Mouse (Mus musculus) skeletal muscle tissue, adult 2 months (tissue): Measurements from ENCODE around the gene Itgb4.

Experiments used
- DNase-seq: peaks from one replicate; pipeline ENCODE4 v3.0.0-alpha.2; 2012; ENCODE audit warnings: low read depth, low spot score

The Itgb4 gene

DNA sequence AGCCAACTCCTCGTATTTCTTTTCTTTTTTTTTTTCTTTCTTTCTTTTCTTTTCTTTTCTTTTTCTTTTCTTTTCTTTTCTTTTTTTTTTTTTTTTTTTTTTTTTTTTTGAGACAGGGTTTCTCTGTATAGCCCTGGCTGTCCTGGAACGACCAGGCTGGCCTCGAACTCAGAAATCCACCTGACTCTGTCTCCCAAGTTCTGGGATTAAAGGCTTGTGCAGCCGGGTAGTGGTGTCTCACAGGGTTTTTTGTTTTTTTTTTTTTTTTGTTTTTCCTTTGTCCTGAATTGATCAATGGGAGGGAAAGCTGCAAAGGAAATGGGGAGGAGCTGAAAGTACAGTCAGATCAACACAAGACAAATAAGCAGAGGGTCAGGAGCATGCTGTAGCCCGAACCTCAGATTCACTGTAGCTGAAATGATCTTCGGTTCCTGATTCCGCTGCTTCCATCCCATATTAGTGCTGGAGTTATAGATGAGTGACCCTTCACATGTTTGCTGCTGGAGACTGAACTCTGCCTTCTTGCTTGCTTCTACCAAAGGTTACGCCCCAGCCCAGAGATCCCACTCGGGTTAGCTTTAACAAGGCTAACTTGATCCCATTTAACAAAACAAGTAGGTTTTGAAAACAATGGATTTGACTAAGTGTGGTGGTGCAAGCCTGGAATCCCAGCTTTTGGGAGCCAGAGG, 53.8 kb downstream of the Itgb4 start:
- DNase-seq, result no peak

DNA sequence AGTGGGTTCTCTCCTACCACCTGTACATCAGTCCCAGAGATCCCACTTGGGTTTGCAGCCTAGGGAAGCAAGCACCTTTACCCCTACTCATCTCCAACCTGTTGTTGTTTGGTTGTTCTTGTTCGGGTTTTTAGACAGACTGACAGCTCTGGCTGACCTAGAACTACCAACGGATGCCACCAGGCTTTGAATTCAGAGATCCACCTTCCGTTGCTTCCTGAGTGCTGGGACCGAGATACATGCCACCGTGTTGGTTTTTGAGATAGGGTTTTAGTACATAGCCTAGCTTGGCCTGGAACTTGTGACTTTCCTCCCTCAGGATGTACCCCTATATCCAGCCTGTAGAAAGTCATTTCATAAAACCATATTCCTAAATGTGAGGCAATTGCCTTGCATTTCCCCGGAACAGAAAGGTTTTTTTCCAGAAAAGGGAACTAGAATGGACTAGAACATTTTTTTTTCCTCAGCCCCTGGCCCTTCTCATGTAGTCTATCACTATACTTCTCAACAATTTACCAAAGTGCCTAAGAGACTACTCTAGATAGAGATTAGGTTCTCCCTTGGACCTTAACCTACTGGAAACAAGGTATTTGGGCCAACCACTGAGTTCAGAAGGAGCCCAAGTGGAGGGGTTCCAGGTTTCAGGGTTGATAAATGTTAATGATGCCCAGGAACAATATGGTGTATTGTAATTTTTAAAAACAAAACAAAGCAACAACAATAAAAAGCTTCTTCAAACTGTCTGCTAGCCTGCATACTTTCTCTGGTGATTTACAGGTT, 54.8 kb downstream of the Itgb4 start:
- no peak for DNase-seq

DNA sequence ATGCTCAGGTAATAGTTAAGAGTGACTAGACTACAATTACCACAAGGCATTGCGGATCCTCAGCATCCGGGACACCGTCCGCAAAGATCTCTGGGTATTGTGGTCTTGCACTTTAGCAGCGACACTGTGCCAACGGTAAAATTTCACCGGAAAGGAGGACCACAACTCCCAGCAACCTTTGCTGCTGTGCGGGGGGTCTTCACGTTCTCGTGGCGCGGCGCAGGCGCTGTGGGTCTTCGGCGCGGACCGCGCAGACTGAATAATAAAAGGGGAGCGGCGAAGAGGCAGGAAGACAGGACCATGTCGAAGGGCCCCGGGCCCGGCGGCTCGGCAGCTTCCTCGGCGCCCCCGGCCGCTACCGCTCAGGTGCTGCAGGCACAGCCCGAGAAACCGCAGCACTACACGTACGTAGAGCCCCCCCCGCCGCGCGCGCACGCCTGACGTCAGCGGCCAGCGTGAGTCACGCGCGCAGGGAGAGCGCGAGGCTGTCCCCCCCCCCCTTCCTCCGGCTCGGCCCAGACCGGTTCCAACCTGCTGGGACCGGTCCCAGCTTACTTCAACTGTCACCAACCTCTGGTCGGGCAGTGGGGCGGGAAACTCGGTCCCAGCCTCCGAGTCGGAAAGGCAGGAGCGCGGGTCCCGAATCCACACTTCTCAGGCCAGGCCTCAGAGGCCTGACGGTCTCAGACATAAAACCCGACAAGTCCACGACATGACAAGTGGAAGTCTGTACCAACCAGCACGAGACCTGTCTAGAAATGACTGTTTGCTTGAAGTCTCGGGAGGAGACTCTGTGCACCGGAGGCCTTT, 55.8 kb downstream of the Itgb4 start, which contains the start of gene Unk:
Gene Unk (plus strand): TSS at position 235 of the 810 bp plus-strand sequence.
- DNase-seq, result peak; percentile 98

DNA sequence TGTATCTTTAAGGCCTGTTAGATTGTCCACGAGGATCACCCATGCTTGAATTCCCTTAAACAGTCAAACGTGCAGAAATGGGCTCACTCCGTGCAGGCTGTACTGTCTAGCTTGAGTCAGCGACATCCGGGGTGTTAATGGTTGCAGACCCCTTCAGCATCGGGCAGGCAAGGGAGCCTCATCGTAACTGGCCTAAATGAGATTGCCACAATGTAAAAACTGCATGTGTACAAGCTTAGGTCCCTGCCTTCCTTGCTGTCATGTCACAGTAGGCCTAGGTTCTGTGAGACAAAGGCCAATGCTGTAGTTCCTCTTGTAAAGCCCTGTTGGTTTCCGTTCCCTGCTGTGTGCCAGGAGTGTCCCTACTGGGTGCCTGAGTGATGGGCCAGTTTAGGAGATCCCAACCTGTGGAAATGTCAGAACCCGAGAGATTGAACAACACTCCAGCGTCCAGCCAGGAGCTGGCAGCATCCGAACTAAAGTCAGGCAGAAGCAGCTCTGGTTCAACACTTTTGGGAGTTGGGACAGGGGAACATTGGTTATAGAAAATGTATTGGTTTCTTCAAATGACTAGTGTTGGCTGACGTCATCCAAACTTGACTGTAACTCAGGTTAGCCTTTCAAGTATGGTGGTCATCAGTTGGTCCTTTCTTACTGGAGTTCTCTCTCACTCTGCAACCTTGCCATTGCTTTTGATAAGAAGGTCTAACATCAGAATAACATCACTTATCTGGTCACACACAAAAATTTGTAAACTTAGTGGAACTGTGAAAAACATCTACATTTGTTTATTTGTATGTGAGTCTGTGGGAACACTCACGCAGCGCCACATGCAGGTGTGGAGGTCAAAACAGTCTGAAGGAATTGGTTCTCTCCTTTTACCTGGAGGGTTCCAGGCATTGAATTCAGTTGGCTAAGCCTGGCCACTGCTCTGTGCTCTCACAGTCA, 56.7 kb downstream of the Itgb4 start:
- no peak for DNase-seq

DNA sequence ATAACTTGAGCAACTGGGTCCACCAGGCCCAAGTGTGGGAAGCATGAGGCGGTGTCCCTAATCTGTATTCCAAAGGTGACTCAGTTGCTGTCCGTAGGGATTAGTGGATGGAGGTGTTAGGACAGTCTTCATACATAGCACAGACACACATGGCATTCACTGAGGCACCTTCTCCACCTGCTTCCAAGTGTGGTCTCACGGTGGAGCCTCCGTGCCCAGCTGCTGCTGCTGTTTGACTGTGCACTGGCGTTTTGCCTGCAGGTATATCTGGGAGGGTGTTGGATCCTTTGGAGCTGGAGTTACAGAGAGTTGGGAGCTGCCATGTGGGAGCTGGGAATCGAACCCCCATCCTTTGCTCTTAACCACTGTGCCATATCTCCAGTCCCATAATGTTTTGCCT, 60.1 kb downstream of the Itgb4 start:
- no peak for DNase-seq

DNA sequence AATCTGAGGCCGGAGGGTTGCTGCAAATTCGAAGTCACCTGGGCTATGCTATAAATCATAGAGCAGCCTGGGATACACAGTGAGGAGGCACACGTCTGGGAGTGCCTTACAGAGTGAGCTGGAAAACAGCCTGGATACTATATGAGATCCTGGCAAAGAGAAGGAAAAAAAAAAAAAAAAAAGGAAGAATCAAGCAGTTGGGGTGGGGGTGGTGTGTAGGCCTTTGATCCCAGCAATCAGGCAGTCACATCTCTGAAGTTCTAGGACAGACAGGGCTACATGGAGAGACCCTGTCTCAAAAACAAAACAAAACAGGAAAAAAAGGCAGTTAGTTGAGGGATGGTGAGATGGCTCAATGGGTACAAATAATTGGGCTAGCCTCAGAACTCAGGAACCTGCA, 62.2 kb downstream of the Itgb4 start:
- DNase-seq, result no peak

DNA sequence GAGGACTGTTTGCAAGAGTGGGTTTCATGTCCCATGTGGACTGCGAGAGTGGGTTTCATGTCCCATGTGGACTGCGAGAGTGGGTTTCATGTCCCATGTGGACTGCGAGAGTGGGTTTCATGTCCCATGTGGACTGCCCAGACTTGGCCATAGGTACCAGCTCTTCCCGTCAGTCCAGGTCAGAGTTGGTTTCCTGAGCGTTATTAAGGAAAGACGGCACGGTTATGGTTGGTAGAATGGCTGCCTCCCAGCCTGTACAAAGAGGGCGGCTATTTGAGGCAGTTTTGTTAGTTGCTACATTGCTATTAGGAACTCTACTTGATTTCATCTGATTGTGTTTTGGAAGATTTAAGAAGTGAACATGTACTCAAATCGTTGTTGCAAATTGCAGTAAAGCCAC, 63.3 kb downstream of the Itgb4 start:
- DNase-seq, result no peak

DNA sequence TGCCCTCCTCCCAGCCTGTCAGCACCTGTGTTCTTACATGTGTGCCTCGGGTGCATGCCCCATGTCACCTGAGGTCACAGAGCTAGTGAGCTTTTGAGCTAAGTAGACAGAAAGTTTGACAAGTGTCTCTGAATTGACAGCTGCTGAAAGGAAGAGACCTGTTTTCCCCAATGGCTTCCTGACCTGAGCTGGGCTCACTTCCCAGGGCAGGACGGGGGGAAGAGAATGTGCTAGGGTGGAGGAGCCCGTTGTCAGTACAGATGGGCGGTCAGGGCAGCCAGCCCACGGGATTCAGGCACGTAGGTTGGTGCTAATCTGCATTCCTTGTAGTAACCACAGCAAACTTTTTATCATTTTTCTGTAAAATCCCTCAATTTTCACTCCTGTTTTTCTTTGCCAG, 66.1 kb downstream of the Itgb4 start:
- DNase-seq, result peak; percentile 31

DNA sequence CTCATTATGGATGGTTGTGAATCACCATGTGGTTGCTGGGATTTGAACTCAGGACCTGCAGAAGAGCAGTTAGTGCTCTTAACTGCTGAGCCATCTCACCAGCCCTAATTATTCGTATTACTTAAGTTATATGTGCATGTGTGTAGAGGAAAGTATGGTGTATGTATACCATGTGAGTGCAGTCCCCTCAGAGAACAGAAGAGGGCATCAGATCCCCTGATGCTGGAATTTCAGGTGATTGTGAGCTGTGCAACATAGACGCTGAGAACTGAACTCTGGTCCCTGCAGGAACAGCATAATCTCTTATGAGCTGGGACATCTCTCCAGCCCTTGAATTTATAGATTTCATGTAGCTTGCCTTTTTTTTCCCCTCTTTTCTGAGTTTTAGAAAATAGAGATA, 67.3 kb downstream of the Itgb4 start:
- DNase-seq, result no peak

DNA sequence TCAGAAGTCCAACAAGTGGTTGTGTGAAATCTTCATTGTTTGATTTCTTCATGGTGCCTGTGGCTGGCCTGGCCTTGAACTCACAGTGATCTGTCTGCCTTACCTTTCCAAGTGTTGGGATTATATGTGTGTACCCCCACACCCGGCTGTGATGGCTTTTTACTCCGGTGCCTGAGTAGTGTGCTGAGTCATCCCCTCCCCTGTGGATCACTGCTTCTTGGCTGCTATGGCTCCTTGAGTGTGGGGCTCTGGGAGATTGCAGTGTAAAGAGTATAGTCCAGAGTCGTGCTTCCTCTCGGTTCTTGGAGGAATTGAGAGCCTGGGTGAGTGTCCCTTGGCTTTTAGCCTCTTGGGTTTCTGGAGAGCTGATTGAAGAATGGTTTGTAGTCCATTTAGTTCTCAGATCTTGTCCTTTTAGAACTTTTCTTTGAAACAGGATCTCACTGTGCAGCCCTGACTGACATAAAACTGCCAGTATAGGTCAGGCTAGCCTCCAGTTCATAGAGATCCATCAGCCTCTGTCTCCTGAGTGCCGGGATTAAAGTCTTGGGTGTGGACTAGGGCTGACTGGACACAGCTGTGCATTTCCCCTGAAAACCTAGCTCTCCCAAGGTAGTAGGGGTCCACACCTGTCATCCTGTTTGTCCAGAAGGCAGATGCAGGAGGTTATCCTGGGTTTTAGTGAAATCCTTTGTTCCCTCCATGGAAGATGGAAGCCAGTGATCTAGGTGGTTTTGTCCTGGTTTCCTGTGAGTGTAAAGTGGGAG, 68.0 kb downstream of the Itgb4 start:
- no peak for DNase-seq

DNA sequence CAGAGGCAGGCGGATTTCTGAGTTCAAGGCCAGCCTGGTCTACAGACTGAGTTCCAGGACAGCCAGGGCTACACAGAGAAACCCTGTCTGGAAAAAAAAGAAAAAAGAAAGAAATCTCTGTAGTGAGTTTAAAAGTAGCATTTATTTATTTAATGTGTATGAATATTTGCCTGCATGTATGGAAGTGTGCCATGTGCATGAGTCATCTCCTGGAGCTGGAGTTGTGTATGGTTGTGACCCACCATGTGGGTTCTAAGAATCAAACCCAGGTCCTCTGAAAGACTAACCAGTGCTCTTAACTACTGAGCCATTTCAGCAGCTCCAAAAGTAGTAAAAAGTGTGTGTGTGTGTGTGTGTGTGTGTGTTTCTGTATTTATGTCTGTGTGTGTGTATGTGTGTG, 68.8 kb downstream of the Itgb4 start:
- DNase-seq, result no peak

DNA sequence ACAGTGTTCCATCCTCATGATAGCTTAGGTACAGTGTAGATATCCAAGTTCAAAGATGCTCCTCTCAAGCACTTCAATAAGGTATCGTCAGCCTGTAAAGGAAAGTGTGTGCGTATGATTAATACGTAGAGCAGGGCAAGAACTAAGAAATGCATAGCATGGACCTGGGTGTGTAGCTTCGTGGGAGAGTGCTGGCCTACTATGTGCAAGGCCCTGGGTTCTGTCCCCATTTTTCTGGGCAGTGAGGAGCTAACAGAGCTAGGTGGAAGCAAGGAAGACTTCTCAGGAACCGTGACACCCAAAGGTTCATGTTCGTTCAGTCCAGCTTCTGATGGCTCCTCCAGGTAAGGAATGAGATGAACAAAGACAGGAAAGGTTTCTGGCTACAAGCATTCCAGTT, 70.7 kb downstream of the Itgb4 start:
- no peak for DNase-seq

DNA sequence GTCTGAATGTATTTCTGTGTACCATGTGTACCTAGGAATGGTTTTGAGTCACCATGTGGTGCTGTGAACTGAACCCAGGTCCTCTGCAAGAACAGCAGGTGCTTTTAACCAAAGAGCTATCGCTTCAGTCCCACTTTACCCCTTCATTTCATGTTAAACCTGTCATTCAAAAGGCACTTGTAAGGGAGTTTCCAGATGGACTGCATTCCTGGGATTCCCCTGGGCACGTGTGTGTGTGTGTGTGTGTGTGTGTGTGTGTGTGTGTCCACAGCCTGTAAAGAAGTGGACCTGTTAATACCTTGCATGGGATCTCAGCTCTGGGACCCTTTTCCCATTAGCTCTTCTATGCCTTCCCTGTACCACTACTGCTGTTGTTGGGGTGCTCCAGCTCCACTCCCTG, 75.1 kb downstream of the Itgb4 start:
- DNase-seq, result no peak

DNA sequence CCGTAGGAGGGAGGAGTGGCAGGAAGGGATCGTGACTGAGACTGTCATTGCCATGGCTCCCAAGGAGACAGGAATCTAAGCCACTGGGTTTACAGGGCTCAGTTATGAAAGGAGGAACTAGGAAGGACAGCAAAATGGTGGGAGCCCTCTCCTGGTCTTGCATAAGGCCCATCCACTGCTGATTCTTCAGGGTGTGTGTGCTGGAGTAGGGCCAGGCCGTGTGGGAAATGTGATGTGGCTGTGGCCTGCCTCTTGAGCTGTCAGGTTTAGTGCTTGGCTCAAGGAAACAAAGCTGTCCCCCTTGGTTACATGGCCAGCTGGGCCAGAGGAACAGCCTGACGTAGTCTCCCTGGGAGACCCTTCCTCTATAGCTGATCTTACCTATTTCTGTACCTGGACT, 75.7 kb downstream of the Itgb4 start:
- no peak for DNase-seq

DNA sequence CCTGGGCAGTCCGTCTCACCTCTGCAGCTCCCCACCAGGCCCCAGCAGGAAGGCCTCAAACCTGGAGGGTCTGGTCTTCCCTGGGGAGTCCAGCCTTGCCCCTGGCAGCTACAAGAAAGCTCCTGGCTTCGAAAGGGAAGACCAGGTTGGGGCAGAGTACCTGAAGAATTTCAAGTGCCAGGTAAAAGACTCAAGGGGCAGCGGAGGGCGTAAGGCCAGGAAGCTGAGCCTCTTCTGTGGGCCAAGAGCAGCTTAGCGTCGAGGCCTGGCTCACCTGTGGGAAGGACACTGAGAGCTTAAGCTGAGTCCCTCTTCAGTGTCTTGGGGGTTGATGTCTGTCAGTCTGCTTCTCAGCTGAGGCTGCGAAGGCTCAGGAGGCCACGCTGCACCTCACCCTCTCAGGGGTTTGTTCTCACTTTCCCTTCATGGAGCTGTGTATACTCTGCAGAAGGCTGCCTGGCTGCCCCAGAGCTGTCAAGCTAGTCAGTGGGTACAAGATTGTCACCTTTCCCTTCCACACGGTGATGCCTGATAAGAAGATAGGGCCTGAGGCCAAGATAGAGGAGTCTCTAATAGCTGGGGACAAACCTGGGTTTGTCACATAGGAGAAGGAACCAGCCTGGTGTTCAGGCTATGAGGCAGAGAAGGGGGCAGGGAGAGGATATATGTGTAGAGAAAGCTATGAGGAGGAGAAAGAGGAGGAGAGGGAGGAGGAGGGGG, 79.2 kb downstream of the Itgb4 start:
- DNase-seq, result no peak

DNA sequence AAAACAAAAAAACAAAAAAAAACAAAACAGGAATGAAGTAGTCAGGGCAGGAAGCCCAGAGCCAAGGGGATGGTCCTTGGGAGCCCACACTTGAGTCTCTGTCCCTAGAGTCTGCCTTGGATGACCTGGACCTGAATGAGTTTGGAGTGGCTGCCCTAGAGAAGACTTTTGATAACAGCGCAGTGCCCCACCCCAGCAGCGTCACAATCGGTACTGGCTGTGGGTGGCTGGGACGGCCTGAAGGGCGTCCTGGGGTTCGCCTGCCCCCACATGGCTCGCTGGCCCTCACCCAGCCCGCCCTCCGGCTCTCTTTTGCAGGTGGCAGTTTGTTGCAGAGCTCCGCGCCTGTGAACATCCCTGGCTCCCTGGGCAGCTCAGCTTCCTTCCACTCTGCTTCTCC, 81.4 kb downstream of the Itgb4 start:
- DNase-seq, result no peak

DNA sequence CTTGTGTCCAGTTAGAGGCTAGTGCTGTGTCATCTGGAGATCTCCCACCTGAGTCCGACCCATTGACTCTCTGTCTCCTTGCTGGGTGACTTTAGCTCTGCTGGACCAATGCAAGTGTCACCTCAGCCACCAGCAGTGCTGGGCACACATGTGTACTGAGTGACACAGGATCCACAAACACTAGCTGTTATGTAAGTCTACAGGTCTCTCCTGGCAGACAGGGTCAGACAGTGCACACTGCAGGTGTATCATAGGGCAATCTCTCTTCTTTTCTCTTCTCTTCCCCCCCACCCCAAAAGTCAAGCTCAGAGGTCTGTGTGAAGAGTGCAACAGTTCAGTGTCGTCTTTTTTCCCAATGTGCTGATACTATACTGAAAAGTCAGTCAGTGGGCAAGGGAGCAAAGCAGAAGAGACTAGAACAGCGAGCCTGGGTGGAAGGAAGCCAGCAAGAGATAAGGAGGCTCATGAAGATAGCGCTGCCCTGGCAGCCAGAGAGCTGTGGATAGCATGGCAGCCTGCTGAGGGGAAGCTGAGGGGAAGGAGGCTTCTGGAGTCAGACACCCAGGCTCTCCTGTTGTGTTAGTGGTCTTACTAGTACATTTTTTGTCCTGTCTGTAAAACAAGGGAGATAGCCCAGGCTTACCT, 82.8 kb downstream of the Itgb4 start:
- DNase-seq, result no peak
